Mouse (Mus musculus): ENCODE measurements at regions not wholly inside any gene's neighbourhood (a gene's known extent, or its start where the extent isn't known, plus 50 kb on each side); places are given as distances from the start of the nearest gene placed in this dataset.

DNA sequence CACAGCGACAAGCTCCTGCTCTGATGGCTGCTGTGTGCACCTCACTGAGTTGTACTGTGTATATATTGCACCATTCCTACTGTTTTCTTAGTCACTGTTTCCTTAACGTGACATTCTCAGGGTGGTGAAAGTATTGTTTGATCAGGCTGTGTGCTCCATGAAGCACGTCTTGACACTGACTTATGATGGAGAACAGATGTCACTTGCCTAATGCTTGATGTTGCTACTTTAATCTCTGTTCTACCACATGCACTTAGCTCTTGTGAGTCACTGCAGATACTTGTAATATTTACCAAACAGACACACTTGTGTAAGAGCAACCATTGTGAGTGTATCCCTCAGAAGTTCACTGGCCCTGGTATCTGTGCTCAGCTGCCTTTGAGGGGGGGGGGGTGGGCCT lies 870.0 kb downstream of the Epha4 start:
- Histone ChIP-seq H3K4me3 (replicated peaks in 1 of 3; ENCODE audit: low read depth in 2 of 3, low read length in 2 of 3, poor library complexity in 1 of 3) (no peak overlapping the region), H3K9ac (ENCODE audit: insufficient read depth, low read depth) (no peak overlapping the region), H3K4me2 (ENCODE audit: insufficient read depth, low read depth, poor library complexity, severe bottlenecking) (no peak overlapping the region), H3K27me3 (replicated peaks) (no peaks in the 10 kb centered on the region), H3K4me1 (ENCODE audit: control insufficient read depth in 1 of 2, insufficient read depth in 2 of 2) (no peaks in the 10 kb centered on the region), H3K27ac (ENCODE audit: insufficient read depth, low read depth) (no peak overlapping the region), H3K79me2 (replicated peaks; ENCODE audit: control insufficient read depth, extremely low read depth, insufficient read depth, poor library complexity, severe bottlenecking) (no peaks in the 10 kb centered on the region), H3K36me3 (replicated peaks in 1 of 2; ENCODE audit: control insufficient read depth in 1 of 2, insufficient read depth in 1 of 2, low read length in 1 of 2) (no peaks in the 10 kb centered on the region), H3K9me3 (replicated peaks; ENCODE audit: low read length) (no peaks in the 10 kb centered on the region)
- in situ Hi-C loops (cut with MboI; ENCODE audit: low pct_ligation_motif_present, low pct_unique_long_range_greater_than_20kb, low sequenced_read_pairs) (no loop called here), dilution Hi-C loops (cut with MboI; ENCODE audit: extremely low pct_ligation_motif_present, extremely low pct_unique_long_range_greater_than_20kb, low sequenced_read_pairs) (no loop called here)
- TF ChIP-seq USF2 (conservative IDR thresholded peaks at IDR 0.05; ENCODE audit: low read depth, low read length) (no peak), CHD1 (IDR thresholded peaks at IDR 0.05; ENCODE audit: low read depth, low read length) (no peak), ZNF384 (IDR thresholded peaks at IDR 0.05; ENCODE audit: low read depth, low read length) (no peak), TBP (conservative IDR thresholded peaks at IDR 0.05; ENCODE audit: low read depth, low read length) (no peak), SMC3 (IDR thresholded peaks at IDR 0.05; ENCODE audit: low read depth, low read length) (no peak), POLR2A (IDR thresholded peaks at IDR 0.05; ENCODE audit: low read depth, low read length) (no peak)
- no peak for DNase-seq (ENCODE audit: extremely low read depth)

DNA sequence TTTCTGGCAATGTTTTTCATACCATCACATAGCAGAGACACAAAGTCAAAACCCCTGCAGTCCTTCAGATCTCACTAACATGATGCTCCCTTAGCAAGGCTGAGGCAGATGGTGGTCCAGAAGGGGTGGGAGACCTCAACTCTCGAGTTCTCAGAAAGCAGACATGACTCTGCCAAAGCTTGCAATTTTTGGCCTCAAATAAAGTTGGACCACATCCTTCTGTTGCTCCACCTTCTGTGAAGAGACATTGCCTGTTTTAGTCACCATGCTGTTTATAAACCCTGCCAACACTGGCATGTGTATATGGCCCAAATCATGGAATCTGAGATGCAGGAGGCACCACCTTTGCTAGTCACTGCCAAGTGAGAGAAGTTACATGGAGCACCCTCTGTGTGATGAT lies 860.1 kb downstream of the Epha4 start:
- Histone ChIP-seq H3K27me3 (replicated peaks) (no peaks in the 10 kb centered on the region), H3K4me3 (replicated peaks in 1 of 3; ENCODE audit: low read depth in 2 of 3, low read length in 2 of 3, poor library complexity in 1 of 3) (no peak overlapping the region), H3K79me2 (replicated peaks; ENCODE audit: control insufficient read depth, extremely low read depth, insufficient read depth, poor library complexity, severe bottlenecking) (no peaks in the 10 kb centered on the region), H3K4me2 (ENCODE audit: insufficient read depth, low read depth, poor library complexity, severe bottlenecking) (no peak overlapping the region), H3K36me3 (replicated peaks in 1 of 2; ENCODE audit: control insufficient read depth in 1 of 2, insufficient read depth in 1 of 2, low read length in 1 of 2) (no peaks in the 10 kb centered on the region), H3K27ac (ENCODE audit: insufficient read depth, low read depth) (no peak overlapping the region), H3K9ac (ENCODE audit: insufficient read depth, low read depth) (no peak overlapping the region), H3K4me1 (ENCODE audit: control insufficient read depth in 1 of 2, insufficient read depth in 2 of 2) (no peaks in the 10 kb centered on the region), H3K9me3 (replicated peaks; ENCODE audit: low read length) (no peaks in the 10 kb centered on the region)
- in situ Hi-C loops (cut with MboI; ENCODE audit: low pct_ligation_motif_present, low pct_unique_long_range_greater_than_20kb, low sequenced_read_pairs): no loop called here
- dilution Hi-C loops (cut with MboI; ENCODE audit: extremely low pct_ligation_motif_present, extremely low pct_unique_long_range_greater_than_20kb, low sequenced_read_pairs): no loop called here
- DNase-seq (ENCODE audit: extremely low read depth): no peak
- TF ChIP-seq RCOR1 (conservative IDR thresholded peaks at IDR 0.05; ENCODE audit: low read depth, low read length) (no peak), CHD2 (IDR thresholded peaks at IDR 0.05; ENCODE audit: low read length) (no peak), TBP (conservative IDR thresholded peaks at IDR 0.05; ENCODE audit: low read depth, low read length) (no peak), MAFK (IDR thresholded peaks at IDR 0.05; ENCODE audit: insufficient replicate concordance, low read length) (no peak), ZMIZ1 (IDR thresholded peaks at IDR 0.05; ENCODE audit: low read depth, low read length) (no peak)

DNA sequence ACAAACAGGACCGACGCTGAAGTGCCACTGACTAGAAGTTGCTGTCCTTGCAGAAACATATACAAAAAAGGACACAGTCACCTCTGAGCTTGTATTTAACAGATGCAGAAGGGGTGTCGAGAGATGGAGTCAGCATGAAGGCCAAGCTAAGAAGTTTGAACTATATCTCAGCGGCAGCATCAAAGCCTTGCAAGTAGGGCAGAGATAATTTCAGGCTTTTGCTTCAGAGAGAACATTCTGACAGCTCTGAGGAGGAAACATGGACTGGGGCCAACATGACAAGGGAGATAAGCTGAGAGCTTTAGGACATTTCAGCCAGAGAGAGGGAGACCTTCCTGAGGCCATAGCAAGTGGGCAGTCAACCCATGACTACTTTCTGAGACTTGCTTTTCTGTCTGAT lies 856.7 kb downstream of the Epha4 start:
- Histone ChIP-seq H3K27ac (ENCODE audit: insufficient read depth, low read depth) (no peak overlapping the region), H3K9ac (ENCODE audit: insufficient read depth, low read depth) (no peak overlapping the region), H3K4me1 (ENCODE audit: control insufficient read depth in 1 of 2, insufficient read depth in 2 of 2) (no peaks in the 10 kb centered on the region), H3K79me2 (replicated peaks; ENCODE audit: control insufficient read depth, extremely low read depth, insufficient read depth, poor library complexity, severe bottlenecking) (no peaks in the 10 kb centered on the region), H3K4me2 (ENCODE audit: insufficient read depth, low read depth, poor library complexity, severe bottlenecking) (no peak overlapping the region), H3K27me3 (replicated peaks) (no peaks in the 10 kb centered on the region), H3K36me3 (replicated peaks in 1 of 2; ENCODE audit: control insufficient read depth in 1 of 2, insufficient read depth in 1 of 2, low read length in 1 of 2) (no peaks in the 10 kb centered on the region), H3K9me3 (replicated peaks; ENCODE audit: low read length) (no peaks in the 10 kb centered on the region), H3K4me3 (replicated peaks in 1 of 3; ENCODE audit: low read depth in 2 of 3, low read length in 2 of 3, poor library complexity in 1 of 3) (no peak overlapping the region)
- dilution Hi-C loops (cut with MboI; ENCODE audit: extremely low pct_ligation_motif_present, extremely low pct_unique_long_range_greater_than_20kb, low sequenced_read_pairs) (no loop called here), in situ Hi-C loops (cut with MboI; ENCODE audit: low pct_ligation_motif_present, low pct_unique_long_range_greater_than_20kb, low sequenced_read_pairs) (no loop called here)
- TF ChIP-seq ZMIZ1 (IDR thresholded peaks at IDR 0.05; ENCODE audit: low read depth, low read length): no peak
- DNase-seq (ENCODE audit: extremely low read depth): no peak

Measured in CH12.LX (cell line).